Mouse (Mus musculus) mouse embryonic stem cell (cell line): ENCODE results near the gene Cfap73.

ENCODE experiments used
- in situ Hi-C, 2 experiments: fragments of 300-500 bp; cut with MboI; formaldehyde crosslinking; loops; 1 replicate in 1 of 2; 3 replicates in 1 of 2; pipeline ENCODE4 v1.14.3; 2019 to 2020; ENCODE audit warnings: low sequenced_read_pairs in 2 of 2, low pct_unique_long_range_greater_than_20kb in 1 of 2, mixed read lengths in 1 of 2; ENCODE audit not compliant: unreplicated experiment in 1 of 2

The Cfap73 gene

DNA sequence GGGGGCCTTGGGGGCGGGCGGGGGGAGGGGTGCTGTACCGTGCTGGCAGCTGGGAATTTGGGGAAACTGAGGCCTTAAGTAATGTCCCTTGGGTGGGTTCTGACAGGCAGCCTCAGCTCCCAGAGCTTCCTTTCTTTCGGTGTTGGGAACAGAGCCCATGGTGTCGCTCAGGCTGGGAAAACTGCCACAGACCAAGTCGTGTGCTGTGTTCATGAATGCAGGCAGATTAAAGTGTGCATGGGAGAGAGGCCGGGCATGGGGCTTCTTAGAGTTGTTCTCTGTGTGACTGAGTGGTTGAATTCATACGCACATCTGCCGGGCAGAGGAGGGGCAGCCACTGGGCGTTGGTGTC lies 12.2 kb downstream of the Cfap73 start:
- in situ Hi-C loops, result loop anchor here (10.0 kb wide), 2 partner anchors 93 to 123 kb away; partner anchors contain the start of genes Dtx1 (in 1 of the 2) and Oas2 (in 1 of the 2)

- in situ Hi-C loops, result loop anchor here (10.0 kb wide), 2 partner anchors 94 to 124 kb away; partner anchors contain the start of genes Dtx1 (in 1 of the 2) and Oas2 (in 1 of the 2)
Observed at GRCm38 (mm10) chr5:120621078-120621765, 12.8 kb downstream of the Cfap73 start.

GRCm38 (mm10) chr5:120620375-120621077 lies 13.5 kb downstream of the Cfap73 start:
- in situ Hi-C loops, result loop anchor here (10.0 kb wide), 2 partner anchors 94 to 124 kb away; partner anchors contain the start of genes Dtx1 (in 1 of the 2) and Oas2 (in 1 of the 2)

DNA sequence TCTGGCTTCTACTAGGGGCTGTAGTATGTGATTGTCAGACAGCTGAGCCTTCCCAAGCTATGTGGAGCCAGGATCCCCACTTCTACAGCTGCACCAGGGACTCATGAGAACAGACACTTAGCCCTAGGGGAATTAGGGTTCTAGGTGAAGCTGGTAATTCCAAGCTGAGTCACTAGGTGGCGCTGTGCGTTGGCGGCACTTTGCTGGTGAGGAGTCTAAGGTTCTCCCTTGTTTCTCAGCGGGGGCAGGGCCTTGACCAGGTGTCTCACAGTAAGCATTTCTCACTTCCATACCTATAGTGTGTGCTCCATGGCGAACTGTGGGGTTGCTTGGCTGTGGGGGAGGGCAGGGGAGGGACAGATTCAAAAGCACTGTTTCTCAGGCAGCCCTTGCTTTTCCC lies 14.8 kb downstream of the Cfap73 start:
- in situ Hi-C loops, result no loop called here

GRCm38 (mm10) chr5:120618778-120619177 lies 15.3 kb downstream of the Cfap73 start:
- in situ Hi-C loops, result no loop called here

DNA sequence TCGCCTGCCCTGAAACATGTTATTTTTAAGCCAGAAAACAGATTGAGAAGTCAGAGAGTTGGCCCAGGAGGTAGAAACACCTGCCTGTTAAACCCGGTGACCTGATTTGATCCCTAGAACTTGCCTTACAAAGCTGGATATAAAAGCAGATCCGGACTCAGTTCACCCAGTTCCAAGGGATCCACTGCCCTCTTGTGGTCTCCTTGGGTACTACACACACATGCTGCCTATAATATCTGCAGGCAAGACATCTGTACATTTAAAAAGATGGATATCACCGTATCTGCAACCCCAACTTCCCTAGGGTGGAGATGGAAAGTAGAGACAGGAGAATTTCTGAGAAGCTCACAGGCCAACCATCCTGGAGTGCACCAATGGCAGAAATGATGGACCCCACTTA lies 18.1 kb downstream of the Cfap73 start:
- in situ Hi-C loops, result no loop called here

- in situ Hi-C loops, result no loop called here
Observed at GRCm38 (mm10) chr5:120612822-120613604, 21.0 kb downstream of the Cfap73 start.

DNA sequence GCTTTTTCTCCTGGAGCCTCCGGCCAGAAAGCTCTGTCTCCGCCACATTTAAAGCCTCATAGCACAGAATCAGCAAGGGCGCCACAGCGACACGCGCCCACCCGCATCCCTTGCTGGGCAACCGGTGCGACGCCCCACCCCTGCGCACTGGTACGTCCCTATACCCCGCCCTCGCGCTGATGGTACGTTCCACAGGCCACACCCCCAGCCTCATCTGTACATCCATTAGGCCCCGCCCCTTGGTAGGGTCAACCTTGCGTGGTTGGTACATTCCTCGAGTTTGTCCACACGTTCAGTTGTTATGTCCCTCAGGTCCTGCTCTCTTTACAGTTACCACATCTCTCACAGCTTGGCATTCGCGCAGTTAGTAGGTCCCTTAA lies 21.6 kb downstream of the Cfap73 start, which contains the start of the genes Rita1 and Ddx54:
Gene Rita1 (minus strand): TSS at position 148 of the 380 bp plus-strand sequence.
Gene Ddx54 (plus strand): TSS at position 298 of the 380 bp plus-strand sequence.
- in situ Hi-C loops, result no loop called here

DNA sequence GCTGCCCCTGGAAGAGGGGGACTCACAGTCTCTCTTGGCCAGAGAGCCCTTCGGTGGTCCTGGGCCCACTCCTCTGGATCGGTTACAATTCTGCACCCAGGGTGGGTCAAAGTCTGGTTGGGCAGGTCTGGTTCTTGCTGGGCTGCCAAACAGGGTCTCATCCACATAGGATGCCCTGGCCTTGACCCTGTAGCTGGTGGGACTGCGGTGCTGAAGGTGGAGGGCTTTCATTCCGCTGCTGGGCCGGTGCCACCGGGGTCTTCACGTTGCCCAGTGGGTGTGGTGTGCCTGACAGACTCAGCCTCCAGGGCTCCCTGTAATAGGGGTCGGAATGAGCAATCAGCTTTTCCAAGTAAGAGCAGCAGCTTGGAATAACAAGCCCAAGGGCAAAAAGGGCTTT lies 22.6 kb downstream of the Cfap73 start:
- in situ Hi-C loops, result no loop called here

- in situ Hi-C loops, result no loop called here
Observed at GRCm38 (mm10) chr5:120610906-120611305, 23.1 kb downstream of the Cfap73 start.

DNA sequence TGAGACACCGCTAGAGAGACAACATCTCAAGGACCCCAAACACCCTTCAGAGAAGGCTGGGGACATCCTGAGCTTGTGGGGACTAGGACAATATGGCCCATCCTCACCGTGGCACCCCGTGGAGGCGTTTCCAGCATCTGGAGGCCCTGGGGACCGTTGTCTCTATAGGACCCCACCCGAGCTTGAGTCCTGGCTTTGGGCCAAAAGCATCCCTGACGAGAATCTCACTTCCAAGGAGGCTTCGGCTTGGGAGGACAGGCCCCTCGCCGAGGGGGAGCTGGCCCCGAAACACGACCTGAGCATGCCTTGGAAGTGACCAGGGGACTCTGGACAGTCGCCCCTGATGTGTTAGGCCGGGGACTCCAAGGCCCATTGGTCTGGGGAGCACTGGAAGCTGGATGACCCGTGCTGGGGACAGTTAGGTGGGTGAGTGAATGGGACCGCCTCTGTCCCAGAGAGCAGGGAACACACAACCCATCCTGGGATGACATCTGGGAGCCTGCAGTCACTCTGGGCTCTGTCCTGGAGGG lies 24.7 kb downstream of the Cfap73 start:
- in situ Hi-C loops, result loop anchor here in 1 of 2 experiments (10.0 kb wide), 1 partner anchor 95 kb away; the partner anchor contains the start of gene Slc8b1

GRCm38 (mm10) chr5:120607335-120607734 lies 26.7 kb downstream of the Cfap73 start:
- in situ Hi-C loops, result loop anchor here in 1 of 2 experiments (10.0 kb wide), 1 partner anchor 93 kb away; the partner anchor contains the start of gene Slc8b1

- in situ Hi-C loops, result loop anchor here in 1 of 2 experiments (10.0 kb wide), 1 partner anchor 92 kb away; the partner anchor contains the start of gene Slc8b1
Observed at GRCm38 (mm10) chr5:120606590-120607200, 27.3 kb downstream of the Cfap73 start.

- in situ Hi-C loops, result loop anchor here in 1 of 2 experiments (10.0 kb wide), 1 partner anchor 91 kb away; the partner anchor contains the start of gene Slc8b1
Observed at GRCm38 (mm10) chr5:120605688-120606087, 28.3 kb downstream of the Cfap73 start.

GRCm38 (mm10) chr5:120605241-120605661 lies 28.8 kb downstream of the Cfap73 start:
- in situ Hi-C loops, result loop anchor here in 1 of 2 experiments (10.0 kb wide), 1 partner anchor 90 kb away; the partner anchor contains the start of gene Slc8b1

GRCm38 (mm10) chr5:120604839-120605238 lies 29.2 kb downstream of the Cfap73 start:
- in situ Hi-C loops, result loop anchor here in 1 of 2 experiments (10.0 kb wide), 1 partner anchor 90 kb away; the partner anchor contains the start of gene Slc8b1

GRCm38 (mm10) chr5:120603515-120603914 lies 30.5 kb downstream of the Cfap73 start:
- in situ Hi-C loops, result loop anchor here in 1 of 2 experiments (10.0 kb wide), 1 partner anchor 89 kb away; the partner anchor contains the start of gene Slc8b1
